8 mouse cellular contexts compared by ENCODE assay signal in genomic region chr14:14702399-14703345, GRCm38 (mm10). TPM values are rescaled to one million over a fixed set of nuclear protein-coding genes. Genes with fewer than 3 reads are reported as not detected.
A peak's percentile ranks its signal among the peaks of the same experiment; 100 is the strongest.
DNase-seq lines count a peak whose midpoint lies in the region; ATAC-seq and TF ChIP-seq lines count a peak whose summit lies in the region.

No protein-coding gene starts in this region.

- H3K4me1 ChIP-seq in hindbrain, postnatal 0 days (ENCODE audit: insufficient read depth, low read length): peaks cover 12% of the 10 kb centered on the region; the same call in 1 of the 2 replicates

- under 1% methylated on average over 55 of the region's 85 CpGs for WGBS in hindbrain, postnatal 0 days

- peak overlapping the region; percentile 66 for H3K4me2 ChIP-seq in hindbrain, postnatal 0 days (ENCODE audit: low read depth, low read length)

- H3K4me3 ChIP-seq in gastrocnemius, adult 2 months: peak overlapping the region; percentile 94
- peak overlapping the region; percentile 83 for H3K4me3 ChIP-seq in hindbrain, postnatal 0 days (ENCODE audit: low read length)
- peak overlapping the region; percentile 95 for H3K4me3 ChIP-seq in left cerebral cortex, adult 2 months

- peak; percentile 97 for DNase-seq in ZHBTc4 (ENCODE audit: low read depth, low spot score)
- DNase-seq in gastrocnemius, adult 2 months: peak; percentile 95
- peak; percentile 97 for DNase-seq in hindbrain, postnatal 0 days (ENCODE audit: low spot score)
- DNase-seq in left cerebral cortex, adult 2 months (ENCODE audit: extremely low spot score in 1 of 2, low spot score in 2 of 2): peak; percentile 87 to 89
- DNase-seq in right cerebral cortex, adult 2 months (ENCODE audit: low spot score in 2 of 2): peak; percentile 87 to 89
- DNase-seq in urinary bladder, postnatal 14 days (ENCODE audit: low spot score): peak; percentile 94

- H3K36me3 ChIP-seq in hindbrain, postnatal 0 days (ENCODE audit: insufficient read depth, low read length): no peaks in the 10 kb centered on the region

- H3K27me3 ChIP-seq in hindbrain, postnatal 0 days (ENCODE audit: insufficient read depth, low read length): no peaks in the 10 kb centered on the region

- ATAC-seq in common myeloid progenitor, adult 5-6 weeks (replicated peaks; ENCODE audit: low read depth, poor library complexity, severe bottlenecking): peak; percentile 94
- ATAC-seq in hindbrain, postnatal 0 days: peak; percentile 97
- peak; percentile 92 for ATAC-seq in megakaryocyte, adult 5-6 weeks (ENCODE audit: poor library complexity, severe bottlenecking)

- H3K27ac ChIP-seq in gastrocnemius, adult 2 months: peak overlapping the region; percentile 92
- H3K27ac ChIP-seq in hindbrain, postnatal 0 days: peak overlapping the region; percentile 94
- H3K27ac ChIP-seq in left cerebral cortex, adult 2 months: peak overlapping the region; percentile 77

- TF ChIP-seq CTCF in gastrocnemius, adult 2 months (IDR thresholded peaks at IDR 0.05): peak; percentile 42; the same call in 1 of the 2 replicates
- peak; percentile 28; the same call in 1 of the 2 replicates for TF ChIP-seq CTCF in hindbrain, postnatal 0 days (IDR thresholded peaks at IDR 0.05; ENCODE audit: low read depth)
- peak; percentile 18 for TF ChIP-seq CTCF in left cerebral cortex, adult 2 months (IDR thresholded peaks at IDR 0.05)

- peak overlapping the region; percentile 69 for H3K9ac ChIP-seq in hindbrain, postnatal 0 days (replicated peaks; ENCODE audit: low read length)

- no peaks in the 10 kb centered on the region for H3K9me3 ChIP-seq in hindbrain, postnatal 0 days (ENCODE audit: low read length)

- intact Hi-C loops in gastrocnemius, adult 2 months (cut with DNase I): loop anchor here (10.0 kb wide), 1 partner anchor 162 kb away; no protein-coding TSS in a partner anchor
- intact Hi-C loops in left cerebral cortex, adult 2 months (cut with DNase I): loop anchor here (5.0 kb wide), 2 partner anchors 70 to 580 kb away; partner anchors contain the start of gene Psmd6

RNA-seq across cellular contexts. Expression of gene Slc4a7, which starts 0.6 kb away (rescaled TPM):
- 37.7 and 51.4 TPM in 2 replicates for total RNA-seq in common myeloid progenitor, adult 5-6 weeks (2017)
- total RNA-seq in gastrocnemius, adult 2 months (2021): 10 to 100 TPM in 1 of 2 experiments, 1 to 10 TPM in 1; 8.0 to 14.0 TPM
- total RNA-seq in hindbrain, postnatal 0 days (2014; rRNA removed): 27.5 and 27.8 TPM in 2 replicates
- 19.8 and 20.8 TPM in 2 replicates for polyA plus RNA-seq in hindbrain, postnatal 0 days (2015; fragmentation: Nextera tagmentation; extraction: Ambion mirVana)
- 10 to 100 TPM; 23.3 to 25.5 TPM for total RNA-seq in left cerebral cortex, adult 2 months (2021)
- total RNA-seq in megakaryocyte, adult 5-6 weeks (2015): 23.9 and 26.7 TPM in 2 replicates
- total RNA-seq in megakaryocyte, adult 5-6 weeks (2017): 28.2 and 29.0 TPM in 2 replicates

Comparison
In these comparisons a context has a peak if more than half of its experiments do, and no peak if none do; other contexts are left out.
1. Peak in every context shown above with its lines: DNase-seq, ATAC-seq, H3K4me3 ChIP-seq and H3K27ac ChIP-seq.